Mouse (Mus musculus): Measurements from ENCODE around the gene Hecw2. TPM values are rescaled to one million over a fixed set of nuclear protein-coding genes. Genes with fewer than 3 reads are reported as not detected.

Gene Hecw2
- polyA plus RNA-seq, 1 experiment from 2014 or later = 0.99 TPM

GRCm38 (mm10) chr1:53970326-53970977 is 224.5 kb downstream of the Hecw2 start:
- Histone ChIP-seq H3K4me1 (no peaks in the 10 kb centered on the region), H3K27ac (no peak overlapping the region), H3K36me3 (no peaks in the 10 kb centered on the region), H3K4me3 (no peak overlapping the region), H3K9ac (no peak overlapping the region), H3K27me3 (replicated peaks) (no peaks in the 10 kb centered on the region), H3K9me3 (replicated peaks) (no peaks in the 10 kb centered on the region), H3K4me2 (no peak overlapping the region)
- WGBS (ENCODE audit: insufficient replicate concordance) = 77% methylated on average over 5 of the region's 5 CpGs
- no peak for ATAC-seq

- WGBS (ENCODE audit: insufficient replicate concordance) = 50% methylated on average over 5 of the region's 5 CpGs
- no peak overlapping the region for H3K4me3 ChIP-seq
- H3K4me1 ChIP-seq = no peaks in the 10 kb centered on the region
- H3K4me2 ChIP-seq = no peak overlapping the region
- ATAC-seq = no peak
- no peaks in the 10 kb centered on the region for H3K9me3 ChIP-seq (replicated peaks)
- H3K27ac ChIP-seq = no peak overlapping the region
- H3K36me3 ChIP-seq = no peaks in the 10 kb centered on the region
- H3K27me3 ChIP-seq (replicated peaks) = no peaks in the 10 kb centered on the region
- H3K9ac ChIP-seq = no peak overlapping the region
These were observed 242.6 kb downstream of the Hecw2 start for GRCm38 (mm10) chr1:53952395-53952794.

DNA sequence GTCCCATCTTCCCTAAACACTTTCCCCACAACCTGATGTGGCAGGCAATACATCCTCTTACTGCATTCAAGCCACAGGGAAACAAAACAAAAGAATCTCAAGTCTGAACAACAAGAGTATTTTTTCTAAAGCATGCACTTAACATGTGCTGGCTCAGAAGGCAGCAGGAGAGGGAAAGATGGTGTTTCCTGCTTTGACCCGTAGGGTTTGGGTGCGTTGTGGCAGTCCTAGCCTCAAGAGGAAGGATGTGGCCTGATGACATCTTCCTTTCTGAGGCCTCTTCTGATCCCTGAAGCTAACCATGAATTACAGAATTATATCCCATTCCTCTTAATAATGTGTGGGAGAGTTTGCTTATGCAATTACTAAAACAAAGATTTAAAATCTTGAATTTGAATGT is 249.2 kb downstream of the Hecw2 start:
- no peak overlapping the region for H3K4me3 ChIP-seq
- H3K4me1 ChIP-seq = no peaks in the 10 kb centered on the region
- no peaks in the 10 kb centered on the region for H3K9me3 ChIP-seq (replicated peaks)
- no peaks in the 10 kb centered on the region for H3K36me3 ChIP-seq
- H3K27me3 ChIP-seq (replicated peaks) = no peaks in the 10 kb centered on the region
- ATAC-seq = no peak
- no peak overlapping the region for H3K27ac ChIP-seq
- WGBS (ENCODE audit: insufficient replicate concordance) = 24% methylated on average over 2 of the region's 2 CpGs
- H3K9ac ChIP-seq = no peak overlapping the region
- H3K4me2 ChIP-seq = no peak overlapping the region

- no peak overlapping the region for H3K9ac ChIP-seq
- no peak overlapping the region for H3K4me3 ChIP-seq
- no peaks in the 10 kb centered on the region for H3K4me1 ChIP-seq
- no peaks in the 10 kb centered on the region for H3K27me3 ChIP-seq (replicated peaks)
- no peaks in the 10 kb centered on the region for H3K9me3 ChIP-seq (replicated peaks)
- no peak overlapping the region for H3K4me2 ChIP-seq
- 65% methylated on average over 8 of the region's 8 CpGs for WGBS (ENCODE audit: insufficient replicate concordance)
- no peak overlapping the region for H3K27ac ChIP-seq
- ATAC-seq = no peak
- H3K36me3 ChIP-seq = no peaks in the 10 kb centered on the region
These were observed 252.5 kb downstream of the Hecw2 start for GRCm38 (mm10) chr1:53942468-53942867.

- Histone ChIP-seq H3K9ac (no peak overlapping the region), H3K9me3 (replicated peaks) (no peaks in the 10 kb centered on the region), H3K27me3 (replicated peaks) (no peaks in the 10 kb centered on the region), H3K4me1 (no peaks in the 10 kb centered on the region), H3K4me2 (no peak overlapping the region), H3K4me3 (no peak overlapping the region), H3K36me3 (no peaks in the 10 kb centered on the region), H3K27ac (no peak overlapping the region)
- WGBS (ENCODE audit: insufficient replicate concordance) = 50% methylated on average over 3 of the region's 3 CpGs
- no peak for ATAC-seq
These were observed 253.4 kb downstream of the Hecw2 start for GRCm38 (mm10) chr1:53941528-53941927.

DNA sequence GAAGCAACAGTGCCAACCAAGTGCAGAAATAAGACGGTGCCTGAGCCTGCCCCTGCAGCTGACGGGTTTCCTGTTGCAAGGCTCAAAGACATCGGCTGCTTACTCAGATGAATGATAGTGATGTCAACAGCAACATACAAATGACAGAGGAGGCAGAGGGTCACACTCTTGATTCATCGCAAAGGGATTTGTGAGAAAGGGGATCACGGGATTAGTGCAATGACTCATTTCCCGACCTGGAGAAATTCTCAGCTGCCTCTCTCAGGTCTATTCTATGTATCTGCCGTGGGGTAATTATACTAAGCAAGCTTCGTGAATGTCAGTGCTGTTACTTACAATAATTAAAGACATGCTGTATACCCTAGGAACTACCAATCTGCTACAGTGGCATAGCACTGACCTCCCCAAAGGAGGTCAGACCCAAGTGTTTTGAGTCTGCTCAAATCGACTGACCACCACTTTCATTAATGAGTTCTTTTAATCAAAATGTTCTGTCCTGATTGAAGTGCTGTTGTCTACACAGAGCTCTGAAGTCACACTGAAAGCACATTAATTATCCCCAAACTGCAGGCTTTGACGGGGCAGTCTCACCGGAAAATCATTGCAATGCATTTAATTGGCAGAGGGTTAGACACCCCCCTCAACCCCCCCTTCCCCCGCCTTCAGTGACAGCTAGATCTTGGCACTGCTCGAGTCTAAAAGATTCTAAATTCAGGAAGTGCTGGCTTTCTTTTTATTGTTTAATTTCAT is 254.5 kb downstream of the Hecw2 start:
- no peak overlapping the region for H3K9ac ChIP-seq
- H3K4me1 ChIP-seq = no peaks in the 10 kb centered on the region
- no peaks in the 10 kb centered on the region for H3K9me3 ChIP-seq (replicated peaks)
- no peak overlapping the region for H3K4me2 ChIP-seq
- no peaks in the 10 kb centered on the region for H3K27me3 ChIP-seq (replicated peaks)
- ATAC-seq = no peak
- no peaks in the 10 kb centered on the region for H3K36me3 ChIP-seq
- H3K27ac ChIP-seq = no peak overlapping the region
- 39% methylated on average over 13 of the region's 13 CpGs for whole genome bisulfite sequencing (ENCODE audit: insufficient replicate concordance)
- H3K4me3 ChIP-seq = no peak overlapping the region

GRCm38 (mm10) chr1:53939291-53939690 is 255.7 kb downstream of the Hecw2 start:
- ATAC-seq = no peak
- Histone ChIP-seq H3K4me3 (no peak overlapping the region), H3K4me1 (no peaks in the 10 kb centered on the region), H3K27me3 (replicated peaks) (no peaks in the 10 kb centered on the region), H3K36me3 (no peaks in the 10 kb centered on the region), H3K9me3 (replicated peaks) (no peaks in the 10 kb centered on the region), H3K27ac (no peak overlapping the region), H3K9ac (no peak overlapping the region), H3K4me2 (no peak overlapping the region)
- WGBS (ENCODE audit: insufficient replicate concordance) = 55% methylated on average over 4 of the region's 4 CpGs

DNA sequence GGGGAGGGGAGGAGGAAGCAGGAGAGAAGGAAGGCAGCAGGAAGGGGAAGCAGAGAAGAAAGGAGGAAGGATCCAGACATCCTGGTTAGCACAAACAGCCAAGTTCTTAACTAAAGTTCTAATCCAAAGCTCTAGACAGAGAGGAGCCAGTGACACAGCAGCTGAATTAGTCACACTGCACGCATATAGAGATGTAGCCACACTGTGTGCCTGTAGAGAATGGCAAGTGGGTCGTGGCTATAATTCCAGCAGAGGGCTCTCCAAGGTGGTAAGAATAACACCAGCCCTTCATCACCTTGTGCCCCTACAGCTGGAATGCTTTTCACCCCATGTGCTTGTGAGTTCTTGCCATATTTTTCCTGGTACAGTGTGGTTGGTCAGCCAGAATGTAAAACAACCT is 261.7 kb downstream of the Hecw2 start:
- Histone ChIP-seq H3K9ac (no peak overlapping the region), H3K4me1 (no peaks in the 10 kb centered on the region), H3K4me2 (no peak overlapping the region), H3K36me3 (no peaks in the 10 kb centered on the region), H3K27me3 (replicated peaks) (no peaks in the 10 kb centered on the region), H3K27ac (no peak overlapping the region), H3K4me3 (no peak overlapping the region), H3K9me3 (replicated peaks) (no peaks in the 10 kb centered on the region)
- WGBS (ENCODE audit: insufficient replicate concordance) = 51% methylated on average over 2 of the region's 2 CpGs
- ATAC-seq = no peak

GRCm38 (mm10) chr1:53931314-53931713 is 263.7 kb downstream of the Hecw2 start:
- Histone ChIP-seq H3K4me1 (no peaks in the 10 kb centered on the region), H3K36me3 (no peaks in the 10 kb centered on the region), H3K4me3 (no peak overlapping the region), H3K27me3 (replicated peaks) (no peaks in the 10 kb centered on the region), H3K9me3 (replicated peaks) (no peaks in the 10 kb centered on the region), H3K9ac (no peak overlapping the region), H3K27ac (no peak overlapping the region), H3K4me2 (no peak overlapping the region)
- 32% methylated on average over 3 of the region's 3 CpGs for WGBS (ENCODE audit: insufficient replicate concordance)
- no peak for ATAC-seq

DNA sequence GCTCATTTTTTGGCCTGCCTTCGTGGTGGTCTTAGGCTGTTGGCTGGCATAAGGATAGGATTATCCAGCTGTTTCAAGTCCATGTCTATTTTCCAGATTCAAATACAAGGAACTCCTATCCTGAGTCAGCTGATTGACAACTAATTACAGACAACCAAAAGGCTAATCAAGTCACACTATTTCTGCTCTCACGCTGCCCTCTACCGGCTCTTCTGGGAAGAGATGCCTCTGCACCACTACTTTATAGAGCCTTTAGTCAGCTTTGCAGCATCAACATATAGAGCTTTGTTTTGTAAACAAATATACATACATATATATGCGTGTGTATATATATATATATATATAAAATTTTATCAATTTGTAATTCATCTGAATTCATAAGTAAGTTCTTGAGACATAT is 267.4 kb downstream of the Hecw2 start:
- no peak for ATAC-seq
- no peak overlapping the region for H3K4me2 ChIP-seq
- no peaks in the 10 kb centered on the region for H3K4me1 ChIP-seq
- H3K36me3 ChIP-seq = no peaks in the 10 kb centered on the region
- no peaks in the 10 kb centered on the region for H3K27me3 ChIP-seq (replicated peaks)
- WGBS (ENCODE audit: insufficient replicate concordance) = 24% methylated on average over 4 of the region's 4 CpGs
- no peak overlapping the region for H3K9ac ChIP-seq
- no peaks in the 10 kb centered on the region for H3K9me3 ChIP-seq (replicated peaks)
- no peak overlapping the region for H3K4me3 ChIP-seq
- H3K27ac ChIP-seq = no peak overlapping the region

DNA sequence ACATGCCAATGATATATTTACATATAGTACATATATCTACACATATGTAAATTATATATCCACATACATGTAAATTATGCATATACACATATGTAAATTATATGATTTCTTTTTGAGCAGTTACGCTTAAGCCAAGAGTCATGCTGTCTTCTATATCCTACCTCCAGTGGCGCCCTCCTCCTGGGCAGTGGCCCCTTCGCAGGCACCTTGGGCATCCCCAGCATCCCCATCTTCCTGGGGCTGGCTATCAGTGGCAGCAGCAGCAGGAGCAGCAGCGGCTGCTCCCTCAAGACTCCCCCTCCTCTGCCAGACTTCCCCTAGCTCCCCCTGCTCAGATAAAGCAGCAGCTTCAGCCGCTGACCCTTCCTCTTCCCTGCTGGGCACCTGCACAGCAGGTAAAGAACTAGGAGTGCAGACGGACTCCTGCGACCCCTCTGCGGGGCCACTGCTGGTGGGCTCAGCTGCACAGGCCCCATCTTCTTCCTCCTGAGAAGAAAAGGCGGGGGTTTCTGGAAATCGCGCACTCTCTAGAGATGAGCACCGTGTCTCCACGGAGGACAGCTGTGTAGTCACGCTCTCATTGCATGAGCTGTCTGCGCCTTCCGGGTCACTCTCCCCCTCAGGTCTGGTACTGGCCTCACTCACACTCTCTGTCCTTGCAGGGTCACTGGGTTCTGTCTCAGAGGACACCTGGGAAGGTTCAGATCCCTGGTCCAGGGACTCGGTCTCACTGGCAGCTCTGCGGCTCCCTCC is 269.6 kb downstream of the Hecw2 start:
- Histone ChIP-seq H3K36me3 (no peaks in the 10 kb centered on the region), H3K9me3 (replicated peaks) (no peaks in the 10 kb centered on the region), H3K27me3 (replicated peaks) (no peaks in the 10 kb centered on the region), H3K4me2 (no peak overlapping the region), H3K4me1 (no peaks in the 10 kb centered on the region), H3K9ac (no peak overlapping the region), H3K4me3 (no peak overlapping the region), H3K27ac (no peak overlapping the region)
- no peak for ATAC-seq
- WGBS (ENCODE audit: insufficient replicate concordance) = 46% methylated on average over 18 of the region's 18 CpGs

- H3K4me3 ChIP-seq = no peak overlapping the region
- WGBS (ENCODE audit: insufficient replicate concordance) = 73% methylated on average over 3 of the region's 3 CpGs
- ATAC-seq = no peak
- no peak overlapping the region for H3K27ac ChIP-seq
- H3K4me2 ChIP-seq = no peak overlapping the region
- no peaks in the 10 kb centered on the region for H3K4me1 ChIP-seq
- no peak overlapping the region for H3K9ac ChIP-seq
- no peaks in the 10 kb centered on the region for H3K27me3 ChIP-seq (replicated peaks)
- H3K36me3 ChIP-seq = no peaks in the 10 kb centered on the region
- H3K9me3 ChIP-seq (replicated peaks) = no peaks in the 10 kb centered on the region
These were observed 283.1 kb downstream of the Hecw2 start for GRCm38 (mm10) chr1:53911848-53912247.

All from liver, embryonic 12.5 days (tissue).